Mouse (Mus musculus) cortical plate, adult 2 months (tissue): ENCODE measurements around the gene Auts2.

Source experiments
- CTCF ChIP-seq: fragments of 200-500 bp; IDR thresholded peaks from 2 replicates; pipeline ENCODE4 v1.5.1; 2011; ENCODE audit warnings: mild to moderate bottlenecking, control low read depth, low read length; ENCODE audit not compliant: insufficient read depth; ENCODE audit errors: extremely low read depth
- POLR2A ChIP-seq: fragments of 200-500 bp; IDR thresholded peaks from 2 replicates; pipeline ENCODE4 v1.6.1; 2011; ENCODE audit warnings: mild to moderate bottlenecking, low read length, control low read depth; ENCODE audit not compliant: insufficient read depth; ENCODE audit errors: extremely low read depth

GRCm38 (mm10) chr5:131783241-131783640 lies 759.9 kb downstream of the Auts2 start:
- TF ChIP-seq CTCF (no peak), POLR2A (no peak)
